Mouse (Mus musculus) embryo, embryonic 11 days (tissue): Measurements from ENCODE around the gene Ap3b2.
A peak's percentile ranks its signal among the peaks of the same experiment; 100 is the strongest.
"Not testable (repeated sequence)": the region's sequence is repeated elsewhere in the genome, so short reads cannot be mapped to it uniquely, and the experiment has no call there.

Source experiments
- DNase-seq: peaks from one replicate; pipeline ENCODE4 v3.0.0-alpha.2; 2015

Gene Ap3b2

GRCm38 (mm10) chr7:81493331-81494021 is at the start of gene Ap3b2:
Gene Ap3b2 (minus strand): TSS chr7:81493925.
- DNase-seq, result peak; percentile 88

- DNase-seq, result no peak
Observed at GRCm38 (mm10) chr7:81542934-81543333, 49.2 kb upstream of the Ap3b2 start.

GRCm38 (mm10) chr7:81541924-81542524 is 48.3 kb upstream of the Ap3b2 start:
- no peak for DNase-seq

GRCm38 (mm10) chr7:81540999-81541398 is 47.3 kb upstream of the Ap3b2 start:
- no peak for DNase-seq

- DNase-seq, result peak; percentile 20
Observed at GRCm38 (mm10) chr7:81539565-81539964, 45.8 kb upstream of the Ap3b2 start.

GRCm38 (mm10) chr7:81538070-81538675 is 44.4 kb upstream of the Ap3b2 start:
- no peak for DNase-seq

GRCm38 (mm10) chr7:81536478-81536877 is 42.8 kb upstream of the Ap3b2 start:
- DNase-seq, result no peak

- no peak for DNase-seq
Observed at GRCm38 (mm10) chr7:81531462-81531861, 37.7 kb upstream of the Ap3b2 start.

- no peak for DNase-seq
Observed at GRCm38 (mm10) chr7:81528918-81529317, 35.2 kb upstream of the Ap3b2 start.

GRCm38 (mm10) chr7:81523663-81524017 is 29.9 kb upstream of the Ap3b2 start:
- DNase-seq, result no peak

- peak; percentile 98 for DNase-seq
Observed at GRCm38 (mm10) chr7:81523008-81523662, 29.4 kb upstream of the Ap3b2 start.

GRCm38 (mm10) chr7:81516154-81517030 is 22.7 kb upstream of the Ap3b2 start:
- no peak for DNase-seq

- no peak for DNase-seq
Observed at GRCm38 (mm10) chr7:81514906-81515590, 21.3 kb upstream of the Ap3b2 start.

- DNase-seq, result no peak
Observed at GRCm38 (mm10) chr7:81501050-81501449, 7.3 kb upstream of the Ap3b2 start.

- DNase-seq, result no peak
Observed at GRCm38 (mm10) chr7:81498181-81498580, 4.5 kb upstream of the Ap3b2 start, which contains the start of gene BC048679. Gene BC048679 (minus strand): TSS chr7:81498281.

GRCm38 (mm10) chr7:81497171-81497570 is 3.4 kb upstream of the Ap3b2 start:
- DNase-seq, result peak; percentile 60

GRCm38 (mm10) chr7:81492628-81493027 is 1.1 kb downstream of the Ap3b2 start:
- DNase-seq, result no peak

- peak; percentile 59 for DNase-seq
Observed at GRCm38 (mm10) chr7:81489649-81490048, 4.1 kb downstream of the Ap3b2 start.

GRCm38 (mm10) chr7:81480800-81481199 is 12.9 kb downstream of the Ap3b2 start:
- DNase-seq, result peak; percentile 24

- peak; percentile 16 for DNase-seq
Observed at GRCm38 (mm10) chr7:81479531-81480090, 14.1 kb downstream of the Ap3b2 start.

GRCm38 (mm10) chr7:81478261-81478660 is 15.5 kb downstream of the Ap3b2 start:
- not testable (repeated sequence) for DNase-seq

GRCm38 (mm10) chr7:81476833-81477232 is 16.9 kb downstream of the Ap3b2 start:
- DNase-seq, result peak; percentile 65
